Mouse (Mus musculus) 3T3-L1 (cell line): ENCODE data around the gene Ccs.

Experiments used
- DNase-seq: peaks from one replicate; pipeline ENCODE4 v3.0.0-alpha.2; 2015; ENCODE audit warnings: low read depth, low spot score

Ccs gene

GRCm38 (mm10) chr19:4782891-4783290, 56.2 kb downstream of the Ccs start:
- no peak for DNase-seq
